Mouse (Mus musculus): ENCODE data around the gene Dleu7. TPM values are rescaled to one million over a fixed set of nuclear protein-coding genes. Genes with fewer than 3 reads are reported as not detected.

Gene Dleu7
- total and polyA plus RNA-seq, 2 experiments = 0.05 TPM; not detected in 1

DNA sequence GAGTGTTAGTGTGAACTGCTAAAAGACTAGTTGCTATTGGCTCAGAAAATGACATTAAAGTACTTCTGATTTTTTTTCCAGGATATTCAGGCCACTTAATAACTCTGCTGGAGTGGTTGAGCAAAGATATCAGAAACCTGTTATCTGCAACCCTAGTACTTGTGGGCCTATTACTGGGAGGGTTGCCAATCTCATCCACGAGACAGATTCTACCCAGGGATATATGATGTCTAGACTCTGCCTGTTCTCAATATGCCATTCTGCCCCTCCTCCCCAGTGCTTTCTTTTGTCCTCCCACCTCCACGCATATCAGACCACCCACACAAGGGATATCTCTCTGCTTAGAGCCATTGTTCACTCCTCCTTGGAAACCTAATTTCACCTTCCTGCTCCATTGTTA lies 49.3 kb downstream of the Dleu7 start:
- H3K27me3 ChIP-seq (ENCODE audit: control insufficient read depth, insufficient read depth, low read length) = no peaks in the 10 kb centered on the region
- H3K4me3 ChIP-seq (ENCODE audit: insufficient read depth, low read depth, low read length) = no peak overlapping the region
- no peaks in the 10 kb centered on the region for H3K36me3 ChIP-seq (ENCODE audit: control insufficient read depth, insufficient read depth, low read length)
- no peaks in the 10 kb centered on the region for H3K79me2 ChIP-seq (ENCODE audit: control insufficient read depth, insufficient read depth, low read length)
- TF ChIP-seq POLR2A (IDR thresholded peaks at IDR 0.05; ENCODE audit: extremely low read depth, insufficient read depth, low read length) (no peak), CTCF (IDR thresholded peaks at IDR 0.05; ENCODE audit: low read depth, low read length) (no peak)
- DNase-seq (ENCODE audit: extremely low read depth, low read depth, low spot score) = no peak
- H3K27ac ChIP-seq (replicated peaks; ENCODE audit: insufficient read depth, low read depth, low read length) = no peak overlapping the region
- peaks cover 2% of the 10 kb centered on the region for H3K4me1 ChIP-seq (ENCODE audit: control insufficient read depth, insufficient read depth, low read length)
- H3K9ac ChIP-seq (ENCODE audit: low read depth, low read length) = no peak overlapping the region
- 83% methylated on average over 2 of the region's 2 CpGs for WGBS

DNA sequence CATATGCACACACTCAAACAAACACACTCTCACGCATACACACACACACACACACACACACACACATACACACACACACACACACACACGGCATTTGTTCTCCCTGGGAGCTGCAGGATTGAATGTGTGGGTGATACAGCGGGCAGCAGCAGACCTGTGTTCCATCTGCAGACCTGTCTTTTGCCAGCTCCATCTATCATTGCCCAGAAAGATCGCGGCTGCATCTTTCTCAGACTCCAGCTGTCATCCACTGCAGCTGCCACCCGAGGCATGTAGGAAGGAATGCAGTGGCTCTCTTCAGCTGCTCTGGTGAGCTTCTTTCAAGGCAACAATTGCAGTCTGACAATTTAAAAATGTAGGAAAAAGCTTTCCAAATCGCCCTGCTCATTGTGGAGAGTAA lies 56.9 kb downstream of the Dleu7 start:
- no peaks in the 10 kb centered on the region for H3K36me3 ChIP-seq (ENCODE audit: control insufficient read depth, insufficient read depth, low read length)
- 80% methylated on average over 7 of the region's 7 CpGs for WGBS
- no peaks in the 10 kb centered on the region for H3K27me3 ChIP-seq (ENCODE audit: control insufficient read depth, insufficient read depth, low read length)
- H3K9ac ChIP-seq (ENCODE audit: low read depth, low read length) = no peak overlapping the region
- no peaks in the 10 kb centered on the region for H3K79me2 ChIP-seq (ENCODE audit: control insufficient read depth, insufficient read depth, low read length)
- no peak overlapping the region for H3K27ac ChIP-seq (replicated peaks; ENCODE audit: insufficient read depth, low read depth, low read length)
- no peak overlapping the region for H3K4me3 ChIP-seq (ENCODE audit: insufficient read depth, low read depth, low read length)
- H3K4me1 ChIP-seq (ENCODE audit: control insufficient read depth, insufficient read depth, low read length) = no peaks in the 10 kb centered on the region
- no peak for DNase-seq (ENCODE audit: extremely low read depth, low read depth, low spot score)
- TF ChIP-seq CTCF (IDR thresholded peaks at IDR 0.05; ENCODE audit: low read depth, low read length) (no peak), POLR2A (IDR thresholded peaks at IDR 0.05; ENCODE audit: extremely low read depth, insufficient read depth, low read length) (no peak)

DNA sequence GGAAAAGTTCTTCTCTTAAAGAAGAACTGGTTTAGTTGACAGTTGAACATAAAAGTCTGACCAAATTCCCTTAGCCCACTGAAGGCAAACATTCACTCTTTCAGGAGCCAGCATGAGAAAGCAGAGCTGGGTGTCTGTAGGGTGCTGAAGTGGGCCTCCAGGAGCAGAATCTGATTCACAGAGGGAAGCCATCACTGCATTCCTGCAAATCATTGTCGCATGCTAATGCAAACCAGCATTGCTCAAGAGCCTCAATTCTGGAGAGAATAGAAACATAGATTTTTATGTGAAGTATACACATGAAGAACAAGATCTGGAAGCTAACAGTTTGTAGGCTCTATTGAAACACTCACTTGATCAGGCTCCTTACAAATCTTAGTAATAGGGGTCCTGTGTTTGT lies 57.6 kb downstream of the Dleu7 start:
- H3K27ac ChIP-seq (replicated peaks; ENCODE audit: insufficient read depth, low read depth, low read length) = no peak overlapping the region
- no peaks in the 10 kb centered on the region for H3K27me3 ChIP-seq (ENCODE audit: control insufficient read depth, insufficient read depth, low read length)
- TF ChIP-seq CTCF (IDR thresholded peaks at IDR 0.05; ENCODE audit: low read depth, low read length) (no peak), POLR2A (IDR thresholded peaks at IDR 0.05; ENCODE audit: extremely low read depth, insufficient read depth, low read length) (no peak)
- H3K79me2 ChIP-seq (ENCODE audit: control insufficient read depth, insufficient read depth, low read length) = no peaks in the 10 kb centered on the region
- H3K9ac ChIP-seq (ENCODE audit: low read depth, low read length) = no peak overlapping the region
- 66% methylated on average over 1 of the region's 1 CpGs for WGBS
- H3K36me3 ChIP-seq (ENCODE audit: control insufficient read depth, insufficient read depth, low read length) = no peaks in the 10 kb centered on the region
- H3K4me1 ChIP-seq (ENCODE audit: control insufficient read depth, insufficient read depth, low read length) = no peaks in the 10 kb centered on the region
- no peak overlapping the region for H3K4me3 ChIP-seq (ENCODE audit: insufficient read depth, low read depth, low read length)
- no peak for DNase-seq (ENCODE audit: extremely low read depth, low read depth, low spot score)

DNA sequence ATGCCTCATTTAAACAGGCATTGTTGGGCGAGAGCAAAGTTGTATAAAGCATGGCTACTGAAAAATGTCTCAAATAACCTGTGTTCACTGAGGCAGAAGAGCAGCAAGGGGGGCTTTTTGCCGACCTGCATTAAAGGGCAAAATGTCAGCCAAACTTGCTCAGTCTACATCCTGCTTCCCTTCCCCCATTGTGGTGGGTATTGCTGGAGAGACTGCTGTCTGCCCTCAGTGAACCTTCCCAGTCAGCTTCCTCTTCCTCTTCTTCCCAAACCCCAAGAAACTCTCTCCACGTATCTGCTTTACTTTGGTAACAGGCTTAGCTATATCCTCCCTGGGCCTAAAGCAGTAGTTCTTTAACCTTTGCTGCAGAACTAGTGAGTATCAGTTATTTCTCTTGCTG lies 61.9 kb downstream of the Dleu7 start:
- WGBS = 77% methylated on average over 3 of the region's 3 CpGs
- Histone ChIP-seq H3K36me3 (ENCODE audit: control insufficient read depth, insufficient read depth, low read length) (no peaks in the 10 kb centered on the region), H3K4me1 (ENCODE audit: control insufficient read depth, insufficient read depth, low read length) (no peaks in the 10 kb centered on the region; the same call in 1 of the 2 replicates), H3K4me3 (ENCODE audit: insufficient read depth, low read depth, low read length) (no peak overlapping the region), H3K79me2 (ENCODE audit: control insufficient read depth, insufficient read depth, low read length) (no peaks in the 10 kb centered on the region), H3K27me3 (ENCODE audit: control insufficient read depth, insufficient read depth, low read length) (no peaks in the 10 kb centered on the region), H3K9ac (ENCODE audit: low read depth, low read length) (no peak overlapping the region), H3K27ac (replicated peaks; ENCODE audit: insufficient read depth, low read depth, low read length) (no peak overlapping the region)
- TF ChIP-seq CTCF (IDR thresholded peaks at IDR 0.05; ENCODE audit: low read depth, low read length) (no peak), POLR2A (IDR thresholded peaks at IDR 0.05; ENCODE audit: extremely low read depth, insufficient read depth, low read length) (no peak)
- peak; percentile 26 for DNase-seq (ENCODE audit: extremely low read depth, low read depth, low spot score)

DNA sequence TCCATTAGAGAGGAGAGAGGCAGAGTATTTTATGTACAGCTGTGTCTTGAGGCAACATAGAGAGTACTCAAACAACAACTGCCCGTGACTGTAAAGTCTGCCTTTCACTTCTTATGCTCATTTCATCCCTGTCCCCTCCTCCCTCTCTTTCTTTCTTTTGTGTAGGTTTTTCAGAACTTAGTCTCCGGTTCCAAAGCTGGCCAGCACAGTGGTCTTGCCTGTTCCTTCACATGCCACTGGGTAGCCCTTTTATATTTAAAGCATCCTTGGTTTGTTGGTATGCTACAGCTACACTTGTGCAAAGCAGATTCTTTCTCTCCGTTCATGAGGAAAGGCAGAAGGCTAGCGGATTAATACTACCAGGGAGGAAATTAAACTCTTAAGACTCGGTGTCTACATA lies 65.7 kb downstream of the Dleu7 start:
- H3K27me3 ChIP-seq (ENCODE audit: control insufficient read depth, insufficient read depth, low read length) = no peaks in the 10 kb centered on the region
- no peaks in the 10 kb centered on the region for H3K79me2 ChIP-seq (ENCODE audit: control insufficient read depth, insufficient read depth, low read length)
- H3K4me3 ChIP-seq (ENCODE audit: insufficient read depth, low read depth, low read length) = no peak overlapping the region
- no peak overlapping the region for H3K27ac ChIP-seq (replicated peaks; ENCODE audit: insufficient read depth, low read depth, low read length)
- no peaks in the 10 kb centered on the region; the same call in 1 of the 2 replicates for H3K4me1 ChIP-seq (ENCODE audit: control insufficient read depth, insufficient read depth, low read length)
- WGBS = 90% methylated on average over 5 of the region's 5 CpGs
- TF ChIP-seq POLR2A (IDR thresholded peaks at IDR 0.05; ENCODE audit: extremely low read depth, insufficient read depth, low read length) (no peak), CTCF (IDR thresholded peaks at IDR 0.05; ENCODE audit: low read depth, low read length) (no peak)
- H3K36me3 ChIP-seq (ENCODE audit: control insufficient read depth, insufficient read depth, low read length) = no peaks in the 10 kb centered on the region
- H3K9ac ChIP-seq (ENCODE audit: low read depth, low read length) = no peak overlapping the region
- no peak for DNase-seq (ENCODE audit: extremely low read depth, low read depth, low spot score)

DNA sequence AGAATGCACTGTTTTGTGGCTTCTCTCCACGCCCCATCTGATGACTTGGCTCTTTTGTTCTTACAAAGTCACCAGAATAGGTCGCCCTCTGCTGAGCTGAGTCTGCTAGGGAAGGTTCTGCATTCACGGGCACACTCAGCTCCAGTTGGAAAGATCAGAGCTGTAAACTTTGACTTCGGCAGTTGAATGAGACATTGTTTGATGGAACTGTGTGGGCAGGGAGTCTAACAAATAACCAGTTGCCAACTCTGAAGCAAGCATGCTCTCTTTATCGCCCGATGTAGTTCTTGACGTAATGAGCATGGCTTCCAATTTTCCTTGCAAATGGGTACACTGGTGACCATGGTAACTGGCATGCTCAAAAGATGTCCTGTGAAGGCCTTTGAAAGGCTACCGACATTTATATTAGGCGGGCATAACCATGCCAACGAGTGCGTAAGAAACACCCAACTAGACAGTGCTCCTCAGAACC lies 66.2 kb downstream of the Dleu7 start:
- no peak for DNase-seq (ENCODE audit: extremely low read depth, low read depth, low spot score)
- TF ChIP-seq POLR2A (IDR thresholded peaks at IDR 0.05; ENCODE audit: extremely low read depth, insufficient read depth, low read length) = no peak
- peak; percentile 3; the same call in 1 of the 2 replicates for TF ChIP-seq CTCF (IDR thresholded peaks at IDR 0.05; ENCODE audit: low read depth, low read length)
- Histone ChIP-seq H3K27ac (replicated peaks; ENCODE audit: insufficient read depth, low read depth, low read length) (no peak overlapping the region), H3K9ac (ENCODE audit: low read depth, low read length) (no peak overlapping the region), H3K36me3 (ENCODE audit: control insufficient read depth, insufficient read depth, low read length) (no peaks in the 10 kb centered on the region), H3K4me3 (ENCODE audit: insufficient read depth, low read depth, low read length) (no peak overlapping the region), H3K79me2 (ENCODE audit: control insufficient read depth, insufficient read depth, low read length) (no peaks in the 10 kb centered on the region), H3K27me3 (ENCODE audit: control insufficient read depth, insufficient read depth, low read length) (no peaks in the 10 kb centered on the region), H3K4me1 (ENCODE audit: control insufficient read depth, insufficient read depth, low read length) (no peaks in the 10 kb centered on the region; the same call in 1 of the 2 replicates)
- 69% methylated on average over 11 of the region's 11 CpGs for WGBS

Other genes starting within 250 kb of the Dleu7 start
- gene Rnaseh2b, start 458 bp downstream of the Dleu7 start, total RNA-seq (2014; rRNA removed) = 5.6 and 5.9 TPM in 2 replicates
- 0.85 and 1.3 TPM in 2 replicates for gene Rnaseh2b, start 458 bp downstream of the Dleu7 start, polyA plus RNA-seq (2012; rRNA removed)
- not detected in 2 replicates for gene Gucy1b2, start 163.2 kb upstream of the Dleu7 start, total RNA-seq (2014; rRNA removed)
- not detected in 2 replicates for gene Gucy1b2, start 163.2 kb upstream of the Dleu7 start, polyA plus RNA-seq (2012; rRNA removed)